Mouse (Mus musculus): ENCODE measurements at regions not wholly inside any gene's neighbourhood (a gene's known extent, or its start where the extent isn't known, plus 50 kb on each side); places are given as distances from the start of the nearest gene placed in this dataset.

DNA sequence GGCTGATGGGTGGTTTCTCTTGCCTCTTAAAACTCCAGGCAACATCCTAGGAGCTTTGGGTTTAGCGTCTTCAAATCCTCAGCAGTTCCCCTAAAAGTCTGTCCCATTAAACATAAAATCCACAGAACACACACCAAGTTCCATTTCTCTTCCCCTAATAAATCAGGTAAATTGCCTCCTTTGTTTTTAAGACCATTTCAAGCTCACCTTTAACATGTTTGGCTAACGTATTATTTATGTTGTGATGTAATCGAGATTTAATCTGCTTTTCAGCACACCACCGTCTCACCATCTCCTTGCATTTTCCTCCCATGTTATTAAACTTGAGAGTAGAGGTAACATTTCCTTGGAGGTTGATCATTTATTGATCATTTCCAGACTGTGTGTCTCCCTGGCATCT lies 286.6 kb upstream of the Nfe2l3 start:
- no peak overlapping the region for H3K27ac ChIP-seq
- peaks cover 15% of the 10 kb centered on the region; the same call in 1 of the 2 replicates for H3K27me3 ChIP-seq
- ATAC-seq (ENCODE audit: low FRiP score, low read depth): no peak
- WGBS: 19% methylated on average over 4 of the region's 4 CpGs
- no peaks in the 10 kb centered on the region for H3K36me3 ChIP-seq
- peaks cover 16% of the 10 kb centered on the region for H3K4me1 ChIP-seq
- H3K4me2 ChIP-seq (replicated peaks): no peak overlapping the region
- no peaks in the 10 kb centered on the region for H3K9me3 ChIP-seq
- H3K9ac ChIP-seq: no peak overlapping the region
- no peak overlapping the region for H3K4me3 ChIP-seq

DNA sequence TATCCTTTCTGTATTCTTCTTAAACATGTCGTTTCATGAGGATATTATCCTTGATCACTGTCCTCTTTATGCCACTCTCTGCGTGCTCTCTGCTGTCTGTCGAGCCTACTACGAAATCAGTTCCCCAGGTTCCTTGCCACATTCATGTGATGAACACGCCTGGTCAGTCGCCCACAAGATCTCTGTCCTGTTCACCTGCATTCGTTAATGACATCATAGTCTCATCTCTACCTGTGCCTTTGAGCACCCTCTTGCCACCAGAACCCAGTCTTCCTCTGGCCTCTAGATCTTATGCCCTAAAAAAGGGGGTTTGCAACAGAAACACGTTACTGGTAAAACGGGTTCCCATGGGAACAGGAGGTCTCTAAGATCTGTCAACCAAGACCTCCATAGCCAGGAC lies 283.6 kb upstream of the Nfe2l3 start:
- Histone ChIP-seq H3K9ac (no peak overlapping the region), H3K4me1 (peaks cover 16% of the 10 kb centered on the region), H3K9me3 (no peaks in the 10 kb centered on the region), H3K27ac (no peak overlapping the region), H3K36me3 (no peaks in the 10 kb centered on the region), H3K27me3 (peaks cover 23% of the 10 kb centered on the region), H3K4me3 (no peak overlapping the region), H3K4me2 (replicated peaks) (no peak overlapping the region)
- WGBS: 84% methylated on average over 9 of the region's 9 CpGs
- no peak for ATAC-seq (ENCODE audit: low FRiP score, low read depth)

DNA sequence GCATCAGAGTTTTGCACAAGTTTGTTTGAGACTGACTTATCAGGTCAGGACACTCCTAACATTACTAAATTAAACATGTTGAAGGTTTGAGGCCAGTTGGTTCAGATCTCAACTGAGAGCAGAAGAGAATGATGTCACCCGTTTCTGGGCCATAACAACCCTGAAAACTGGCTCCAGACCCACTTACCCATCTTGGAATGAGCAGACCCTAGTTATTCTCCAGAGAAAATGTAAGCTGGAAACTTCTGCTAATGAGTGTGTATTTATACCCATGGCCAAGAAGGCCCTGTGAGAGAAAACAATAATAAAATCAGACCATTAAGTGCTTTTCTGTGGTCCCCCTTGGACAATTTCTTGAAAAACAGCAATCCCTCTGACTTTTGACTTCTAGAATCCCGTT lies 282.4 kb upstream of the Nfe2l3 start:
- WGBS: 62% methylated on average over 2 of the region's 2 CpGs

DNA sequence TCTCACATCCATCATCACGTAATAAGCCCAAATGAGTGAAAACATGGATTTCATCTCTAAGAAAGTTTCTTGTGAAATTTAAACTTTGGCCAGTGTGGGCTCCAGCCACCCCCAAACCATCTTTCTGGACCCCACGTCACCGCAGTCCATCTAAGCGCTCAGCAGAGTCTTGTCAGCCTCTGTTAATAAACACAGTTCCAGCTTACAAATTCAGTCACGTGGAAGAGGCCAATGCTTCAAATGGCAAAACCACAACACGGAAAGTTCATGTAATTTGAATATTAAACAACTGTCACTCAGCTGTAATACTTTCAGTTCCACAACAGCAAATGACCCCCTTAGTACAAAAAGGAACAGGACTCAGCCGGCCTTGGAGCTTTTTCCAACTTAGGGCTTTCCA lies 282.0 kb upstream of the Nfe2l3 start:
- peaks cover 14% of the 10 kb centered on the region for H3K4me1 ChIP-seq
- no peak overlapping the region for H3K4me2 ChIP-seq (replicated peaks)
- H3K9ac ChIP-seq: no peak overlapping the region
- H3K9me3 ChIP-seq: no peaks in the 10 kb centered on the region
- peaks cover 13% of the 10 kb centered on the region for H3K27me3 ChIP-seq
- H3K4me3 ChIP-seq: no peak overlapping the region
- ATAC-seq (ENCODE audit: low FRiP score, low read depth): no peak
- WGBS: 85% methylated on average over 7 of the region's 7 CpGs
- no peaks in the 10 kb centered on the region for H3K36me3 ChIP-seq
- no peak overlapping the region for H3K27ac ChIP-seq

More for the DNA sequence above, 282.4 kb upstream of the Nfe2l3 start:
- Histone ChIP-seq H3K4me2 (replicated peaks) (no peak overlapping the region), H3K9ac (no peak overlapping the region), H3K4me1 (peaks cover 16% of the 10 kb centered on the region), H3K4me3 (no peak overlapping the region), H3K9me3 (no peaks in the 10 kb centered on the region), H3K27me3 (peaks cover 17% of the 10 kb centered on the region), H3K27ac (no peak overlapping the region), H3K36me3 (no peaks in the 10 kb centered on the region)
- ATAC-seq (ENCODE audit: low FRiP score, low read depth): no peak

DNA sequence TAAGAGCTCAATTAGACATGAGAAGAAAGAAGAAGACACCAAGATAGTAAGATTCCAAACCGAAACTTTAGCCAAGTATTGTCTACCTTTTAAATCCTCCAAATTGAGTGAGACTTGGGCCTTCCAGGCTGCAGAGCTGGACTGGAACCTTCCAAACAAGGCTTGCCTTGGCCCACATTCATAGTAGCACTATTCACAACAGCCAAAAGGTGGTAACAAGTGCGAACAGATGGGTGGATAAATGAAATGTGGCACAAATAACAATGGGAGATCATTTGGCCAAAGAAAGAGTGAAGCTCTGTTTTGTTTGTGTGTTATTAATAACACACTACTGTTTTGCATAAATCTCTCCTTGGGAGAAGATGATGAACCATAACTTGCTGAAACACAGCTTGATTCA lies 281.6 kb upstream of the Nfe2l3 start:
- no peak overlapping the region for H3K4me3 ChIP-seq
- no peaks in the 10 kb centered on the region for H3K9me3 ChIP-seq
- no peak for ATAC-seq (ENCODE audit: low FRiP score, low read depth)
- peaks cover 16% of the 10 kb centered on the region for H3K27me3 ChIP-seq
- no peak overlapping the region for H3K9ac ChIP-seq
- peaks cover 10% of the 10 kb centered on the region for H3K4me1 ChIP-seq
- 85% methylated on average over 2 of the region's 2 CpGs for WGBS
- H3K4me2 ChIP-seq (replicated peaks): no peak overlapping the region
- H3K27ac ChIP-seq: no peak overlapping the region
- no peaks in the 10 kb centered on the region for H3K36me3 ChIP-seq

DNA sequence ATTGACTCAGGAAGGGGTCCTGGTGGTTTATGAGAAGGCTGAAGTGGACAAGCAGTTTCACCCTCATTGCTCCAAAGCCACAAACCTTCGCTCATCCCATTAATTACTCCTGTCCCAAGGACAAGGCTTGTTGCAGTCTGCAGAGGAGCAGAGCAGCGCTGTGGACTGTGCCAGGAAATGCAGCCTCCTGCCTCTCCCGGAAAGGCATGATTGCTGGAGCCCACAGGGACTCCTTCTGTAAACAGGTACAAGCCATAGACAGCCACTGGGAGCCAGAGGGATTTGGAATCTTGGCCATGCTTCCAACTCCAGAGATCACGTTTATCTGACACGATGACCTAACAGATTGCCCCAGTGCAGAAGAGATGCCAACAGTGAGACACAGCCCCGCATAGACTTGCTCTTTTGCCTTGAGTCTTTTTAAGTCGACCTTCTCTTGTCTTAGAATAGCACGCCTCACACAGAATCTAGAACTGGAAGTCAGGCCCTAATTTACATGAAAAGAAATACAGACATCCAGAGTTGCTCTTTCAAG lies 275.6 kb upstream of the Nfe2l3 start:
- no peak overlapping the region for H3K27ac ChIP-seq
- ATAC-seq (ENCODE audit: low FRiP score, low read depth): no peak
- no peak overlapping the region for H3K4me2 ChIP-seq (replicated peaks)
- H3K36me3 ChIP-seq: no peaks in the 10 kb centered on the region
- H3K27me3 ChIP-seq: peaks cover 18% of the 10 kb centered on the region
- H3K9ac ChIP-seq: no peak overlapping the region
- WGBS: 63% methylated on average over 8 of the region's 8 CpGs
- H3K9me3 ChIP-seq: no peaks in the 10 kb centered on the region
- no peak overlapping the region for H3K4me3 ChIP-seq
- H3K4me1 ChIP-seq: peaks cover 4% of the 10 kb centered on the region; the same call in 1 of the 2 replicates

DNA sequence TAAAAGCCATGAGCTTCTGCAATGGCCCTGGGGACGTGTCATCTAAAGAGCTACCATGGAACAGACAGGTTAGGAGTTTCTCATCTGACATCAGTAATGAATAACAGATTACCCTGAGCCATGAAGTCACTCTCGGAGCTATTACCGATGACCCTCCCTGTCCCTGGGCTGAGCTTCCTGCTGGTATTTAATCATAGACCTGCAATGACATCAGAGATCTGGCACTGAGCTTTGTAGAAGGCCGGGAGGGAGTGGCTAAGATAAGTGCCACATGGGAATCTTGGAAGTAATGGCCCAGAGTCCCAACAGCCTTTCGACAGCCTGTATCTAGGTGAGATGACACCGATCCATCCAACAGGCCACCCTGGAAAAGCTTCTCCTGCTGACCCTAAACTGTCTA lies 271.3 kb upstream of the Nfe2l3 start:
- Histone ChIP-seq H3K9ac (no peak overlapping the region), H3K27ac (no peak overlapping the region), H3K4me3 (no peak overlapping the region), H3K9me3 (no peaks in the 10 kb centered on the region), H3K4me1 (peaks cover 31% of the 10 kb centered on the region), H3K4me2 (replicated peaks) (no peak overlapping the region), H3K36me3 (no peaks in the 10 kb centered on the region), H3K27me3 (0 out of 2 replicates have a peak, but pooled peaks cover 14% of the 10 kb centered on the region)
- 60% methylated on average over 6 of the region's 6 CpGs for WGBS
- ATAC-seq (ENCODE audit: low FRiP score, low read depth): no peak

DNA sequence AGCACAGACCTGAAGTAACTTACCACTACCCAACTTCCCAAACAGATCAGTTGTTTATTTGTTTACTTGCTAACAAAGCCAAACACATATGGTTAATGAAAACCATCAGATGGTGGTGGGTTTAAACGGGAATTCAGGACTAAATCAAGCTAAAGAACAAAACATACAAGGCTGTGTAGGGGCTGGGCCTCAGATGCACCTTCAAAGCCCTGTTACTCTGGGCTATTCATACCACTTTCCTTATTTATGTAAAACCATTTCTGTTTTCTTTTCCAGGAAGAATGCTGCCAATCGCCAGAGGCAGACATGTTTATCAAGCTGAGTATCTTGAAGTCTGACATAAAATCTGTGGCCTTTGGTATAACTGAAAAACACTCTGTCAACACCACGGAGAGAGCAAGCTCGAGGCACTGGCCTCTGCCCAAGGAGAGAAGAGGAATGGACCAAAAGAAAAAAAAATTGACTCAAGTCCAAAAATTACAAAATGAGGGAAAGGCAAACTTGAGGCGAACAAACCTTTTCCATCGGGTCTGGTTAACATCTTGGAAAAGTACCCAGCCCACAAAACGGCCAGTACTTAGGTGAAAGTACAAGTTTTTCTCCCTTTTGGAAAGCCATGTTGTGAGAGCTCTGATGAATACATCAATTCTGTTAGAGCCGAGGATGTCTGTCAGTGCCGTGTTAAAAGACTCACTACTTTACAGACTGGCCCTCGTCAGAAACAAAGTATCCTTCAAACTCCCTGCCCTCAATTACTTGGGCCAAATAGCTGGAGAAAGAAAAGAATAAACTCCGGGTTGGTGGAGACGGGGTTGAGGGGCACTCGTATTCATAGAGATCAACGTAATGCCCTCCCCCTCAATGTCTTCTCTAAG lies 270.0 kb upstream of the Nfe2l3 start:
- Histone ChIP-seq H3K36me3 (no peaks in the 10 kb centered on the region), H3K9ac (no peak overlapping the region), H3K4me1 (peaks cover 27% of the 10 kb centered on the region), H3K27me3 (0 out of 2 replicates have a peak, but pooled peaks cover 14% of the 10 kb centered on the region), H3K9me3 (no peaks in the 10 kb centered on the region), H3K4me2 (replicated peaks) (no peak overlapping the region; the same call in 1 of the 2 replicates), H3K4me3 (no peak overlapping the region), H3K27ac (peak overlapping the region; percentile 87)
- no peak for ATAC-seq (ENCODE audit: low FRiP score, low read depth)
- WGBS: 56% methylated on average over 14 of the region's 14 CpGs

DNA sequence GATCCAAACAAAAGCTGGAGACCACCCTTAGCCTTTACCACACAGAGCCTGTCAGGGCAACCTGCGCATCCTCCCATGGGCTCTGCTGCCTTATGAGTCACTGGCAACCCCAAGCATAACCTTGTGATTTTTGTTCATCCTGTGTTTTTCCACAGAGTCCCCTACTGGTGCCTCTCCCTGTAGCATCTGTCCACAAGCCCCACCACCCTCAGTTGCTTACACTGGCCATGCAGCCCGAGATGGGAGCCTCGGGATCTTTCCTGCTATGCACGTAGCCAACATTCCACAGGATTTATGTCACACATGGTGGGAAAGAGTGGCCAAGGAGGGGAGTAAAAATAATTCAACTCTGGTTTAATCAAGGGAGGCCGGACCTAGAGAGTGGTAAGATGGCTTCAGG lies 269.2 kb upstream of the Nfe2l3 start:
- ATAC-seq (ENCODE audit: low FRiP score, low read depth): peak; percentile 52; the same call in 1 of the 2 replicates
- Histone ChIP-seq H3K9ac (no peak overlapping the region), H3K36me3 (no peaks in the 10 kb centered on the region), H3K4me3 (no peak overlapping the region), H3K27ac (peak overlapping the region; percentile 87), H3K27me3 (0 out of 2 replicates have a peak, but pooled peaks cover 14% of the 10 kb centered on the region), H3K9me3 (no peaks in the 10 kb centered on the region), H3K4me2 (replicated peaks) (no peak overlapping the region), H3K4me1 (peaks cover 27% of the 10 kb centered on the region)
- 44% methylated on average over 5 of the region's 5 CpGs for WGBS

DNA sequence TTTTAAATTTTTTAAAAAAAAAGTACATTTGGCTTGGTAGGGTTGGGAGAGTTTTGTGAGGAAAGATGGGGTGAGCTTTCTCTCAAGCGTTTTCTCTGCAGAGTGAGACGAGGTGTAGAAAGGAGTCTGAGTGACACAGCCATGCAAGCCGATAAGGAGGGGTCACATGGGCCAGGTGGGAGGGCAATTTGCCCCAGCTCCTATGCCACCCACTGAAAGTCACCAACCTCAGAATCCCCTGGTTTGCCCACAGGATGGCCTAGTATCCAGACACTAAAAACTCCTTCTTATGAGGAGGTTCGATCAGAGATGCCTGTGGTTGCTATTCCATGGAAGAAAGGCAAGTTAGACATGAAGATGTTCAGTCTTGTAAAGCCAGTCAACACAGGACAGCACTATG lies 268.6 kb upstream of the Nfe2l3 start:
- Histone ChIP-seq H3K27ac (no peak overlapping the region), H3K4me2 (replicated peaks) (no peak overlapping the region)
- WGBS: 77% methylated on average over 4 of the region's 4 CpGs

DNA sequence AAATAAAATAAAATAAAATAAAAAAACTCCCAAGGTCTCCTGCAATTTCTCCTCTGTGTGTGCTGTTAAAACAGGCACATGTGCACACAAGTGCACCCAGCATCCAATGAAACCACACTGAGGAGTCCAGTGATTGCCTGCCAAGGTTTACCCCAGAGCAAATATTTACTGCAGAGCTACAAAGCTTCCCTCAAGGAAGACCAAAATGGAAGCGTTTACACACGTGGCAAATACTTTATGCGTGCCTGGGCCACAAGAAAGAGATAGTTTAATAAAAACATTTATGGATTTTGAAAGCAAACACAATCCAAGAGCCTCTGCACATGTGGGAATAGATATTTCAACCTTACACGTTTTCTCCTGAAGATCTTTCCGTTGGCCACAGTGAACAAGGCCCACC lies 265.4 kb upstream of the Nfe2l3 start:
- Histone ChIP-seq H3K4me2 (replicated peaks) (no peak overlapping the region), H3K36me3 (no peaks in the 10 kb centered on the region), H3K4me3 (no peak overlapping the region), H3K27ac (0 out of 2 replicates have a peak overlapping the region, but pooled peaks have one; percentile 16), H3K9me3 (no peaks in the 10 kb centered on the region), H3K27me3 (0 out of 2 replicates have a peak, but pooled peaks cover 9% of the 10 kb centered on the region), H3K9ac (no peak overlapping the region), H3K4me1 (peaks cover 50% of the 10 kb centered on the region)
- no peak for ATAC-seq (ENCODE audit: low FRiP score, low read depth)
- 42% methylated on average over 5 of the region's 5 CpGs for whole genome bisulfite sequencing

More for the DNA sequence above, 268.6 kb upstream of the Nfe2l3 start:
- H3K27me3 ChIP-seq: 0 out of 2 replicates have a peak, but pooled peaks cover 14% of the 10 kb centered on the region
- no peak overlapping the region for H3K4me3 ChIP-seq
- H3K4me1 ChIP-seq: peaks cover 32% of the 10 kb centered on the region
- no peak overlapping the region for H3K9ac ChIP-seq
- H3K9me3 ChIP-seq: no peaks in the 10 kb centered on the region
- ATAC-seq (ENCODE audit: low FRiP score, low read depth): no peak
- H3K36me3 ChIP-seq: no peaks in the 10 kb centered on the region

DNA sequence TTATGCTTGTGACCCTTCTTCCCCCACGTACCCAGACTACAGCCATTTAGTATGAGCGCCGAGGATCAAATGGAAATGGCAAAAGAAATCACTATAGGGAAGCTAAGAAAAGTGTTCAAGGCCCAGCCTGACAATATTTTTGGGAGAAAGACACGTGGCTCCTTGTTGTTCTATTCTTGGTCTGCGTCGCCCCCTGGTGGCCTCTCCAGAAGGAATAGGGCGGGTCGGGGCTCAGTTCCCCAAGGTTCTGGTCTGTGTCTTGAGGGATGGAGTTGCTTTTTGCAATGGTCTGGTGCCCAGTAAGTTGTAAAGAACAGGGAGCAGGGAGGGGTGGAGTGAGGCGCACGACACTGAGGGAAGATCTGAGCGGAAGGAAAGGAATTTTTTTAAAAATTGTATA lies 264.4 kb upstream of the Nfe2l3 start:
- H3K36me3 ChIP-seq: no peaks in the 10 kb centered on the region
- peak overlapping the region; percentile 75 for H3K4me2 ChIP-seq (replicated peaks)
- no peak overlapping the region for H3K9ac ChIP-seq
- H3K4me1 ChIP-seq: peaks cover 48% of the 10 kb centered on the region
- WGBS: 2% methylated on average over 11 of the region's 11 CpGs
- no peak for ATAC-seq (ENCODE audit: low FRiP score, low read depth)
- H3K9me3 ChIP-seq: no peaks in the 10 kb centered on the region
- H3K27ac ChIP-seq: peak overlapping the region; percentile 92; the same call in 1 of the 2 replicates
- 0 out of 2 replicates have a peak, but pooled peaks cover 9% of the 10 kb centered on the region for H3K27me3 ChIP-seq
- no peak overlapping the region for H3K4me3 ChIP-seq
